Mouse (Mus musculus): ENCODE measurements around the gene Casp8.

- TF ChIP-seq POLR2A (IDR thresholded peaks at IDR 0.05; ENCODE audit: extremely low read depth, insufficient read depth, low read length) (no peak), CTCF (IDR thresholded peaks at IDR 0.05; ENCODE audit: extremely low read depth, insufficient read depth, low read length) (no peak)
Observed at GRCm38 (mm10) chr1:58778226-58778625, 16.9 kb upstream of the Casp8 start.

Data from cortical plate, adult 2 months (tissue).